Mouse (Mus musculus) heart, postnatal 0 days (tissue): ENCODE data around the gene Zfyve26. TPM values are rescaled to one million over a fixed set of nuclear protein-coding genes. Genes with fewer than 3 reads are reported as not detected.

Experiments
- ATAC-seq: fragments of 200-750 bp; cut with Nextera tagmentation; 2 replicates; pipeline ENCODE4 v1.8.0; 2017; ENCODE audit warnings: low read depth, moderate number of reproducible peaks, moderate library complexity; ENCODE audit not compliant: insufficient read depth
- DNase-seq: peaks from one replicate; pipeline ENCODE4 v3.0.0-alpha.2; 2016; ENCODE audit warnings: low spot score
- H3K27ac ChIP-seq: fragments of 300-500 bp; sonication (generic); 2 replicates; pipeline ENCODE4 v1.5.1; 2014; ENCODE audit warnings: low read depth, mild to moderate bottlenecking
- H3K27me3 ChIP-seq: fragments of 300-500 bp; sonication (generic); 2 replicates; pipeline ENCODE4 v1.6.1; 2014; ENCODE audit warnings: low read length, mixed read lengths; ENCODE audit not compliant: control insufficient read depth, insufficient read depth
- H3K36me3 ChIP-seq: fragments of 300-500 bp; sonication (generic); replicated peaks from 2 replicates; pipeline ENCODE4 v1.6.1; 2014; ENCODE audit warnings: low read length, mixed read lengths; ENCODE audit not compliant: control insufficient read depth, insufficient read depth
- H3K4me1 ChIP-seq: fragments of 300-500 bp; sonication (generic); 2 replicates; pipeline ENCODE4 v1.6.1; 2014; ENCODE audit warnings: antibody characterized with exemption; ENCODE audit not compliant: control insufficient read depth, insufficient read depth
- H3K4me2 ChIP-seq: fragments of 300-500 bp; sonication (generic); 2 replicates; pipeline ENCODE4 v1.6.1; 2014; ENCODE audit warnings: low read depth, mild to moderate bottlenecking, low read length, moderate library complexity
- H3K4me3 ChIP-seq: fragments of 300-500 bp; sonication (generic); 2 replicates; pipeline ENCODE4 v1.5.1; 2014; ENCODE audit warnings: low read depth, low read length
- H3K9ac ChIP-seq: fragments of 300-500 bp; sonication (generic); replicated peaks from 2 replicates; pipeline ENCODE4 v1.6.1; 2014; ENCODE audit warnings: low read depth, low read length, mixed read lengths
- H3K9me3 ChIP-seq: fragments of 300-500 bp; sonication (generic); replicated peaks from 2 replicates; pipeline ENCODE4 v1.6.1; 2016; ENCODE audit warnings: low read length; ENCODE audit not compliant: control insufficient read depth
- CTCF ChIP-seq: IDR thresholded peaks from 2 replicates; pipeline ENCODE4 v1.5.1; 2016; ENCODE audit warnings: antibody characterized with exemption, control low read depth, low read depth
- EP300 ChIP-seq: IDR thresholded peaks from 2 replicates; pipeline ENCODE4 v1.6.1; 2016; ENCODE audit warnings: antibody characterized with exemption, low read depth
- WGBS: fragments of 180-500 bp; shearing (Covaris S2); extraction: QIAGEN DNeasy Blood & Tissue Kit; methylation state at CpG from one replicate; pipeline ENCODE4 v1.1.7; 2014; 5-methylcytosine and 5-hydroxymethylcytosine counted together
- polyA plus RNA-seq: library from polyadenylated mRNA; unstranded; fragments of >200 nt; fragmentation: Nextera tagmentation; extraction: Ambion mirVana; gene quantifications from 2 replicates; pipeline ENCODE4 v1.2.1, GENCODE M21; 2015
- total RNA-seq: library from RNA; depleted of rRNA; stranded (reverse); fragments of >200 nt; gene quantifications from 2 replicates; pipeline ENCODE4 v1.2.3, GENCODE M21; 2014; ENCODE audit warnings: low replicate concordance

Zfyve26 gene
- total and polyA plus RNA-seq, 2 experiments from 2014 or later: 4.5 to 17.0 TPM

GRCm38 (mm10) chr12:79260154-79260553 lies 36.0 kb downstream of the Zfyve26 start:
- no peak overlapping the region for H3K9ac ChIP-seq
- H3K27me3 ChIP-seq: no peaks in the 10 kb centered on the region
- H3K4me2 ChIP-seq: no peak overlapping the region
- H3K9me3 ChIP-seq: no peaks in the 10 kb centered on the region
- 92% methylated on average over 2 of the region's 2 CpGs for WGBS
- no peaks in the 10 kb centered on the region for H3K4me1 ChIP-seq
- no peak overlapping the region for H3K4me3 ChIP-seq
- peaks cover 74% of the 10 kb centered on the region for H3K36me3 ChIP-seq
- ATAC-seq (no peak), DNase-seq (no peak)
- TF ChIP-seq EP300 (no peak), CTCF (no peak)
- H3K27ac ChIP-seq: no peak overlapping the region

GRCm38 (mm10) chr12:79254975-79255374 lies 41.1 kb downstream of the Zfyve26 start:
- ATAC-seq (no peak), DNase-seq (no peak)
- H3K9ac ChIP-seq: no peak overlapping the region
- no peak overlapping the region for H3K4me3 ChIP-seq
- H3K9me3 ChIP-seq: no peaks in the 10 kb centered on the region
- TF ChIP-seq EP300: no peak
- TF ChIP-seq CTCF: no peak
- no peak overlapping the region for H3K27ac ChIP-seq
- H3K4me2 ChIP-seq: no peak overlapping the region
- no peaks in the 10 kb centered on the region for H3K4me1 ChIP-seq
- 93% methylated on average over 10 of the region's 10 CpGs for WGBS
- no peaks in the 10 kb centered on the region for H3K27me3 ChIP-seq
- H3K36me3 ChIP-seq: peaks cover 65% of the 10 kb centered on the region

- Histone ChIP-seq H3K4me1 (no peaks in the 10 kb centered on the region), H3K4me2 (no peak overlapping the region), H3K9me3 (no peaks in the 10 kb centered on the region), H3K27me3 (no peaks in the 10 kb centered on the region), H3K36me3 (peaks cover 78% of the 10 kb centered on the region), H3K27ac (peak overlapping the region; percentile 25; the same call in 1 of the 2 replicates), H3K9ac (no peak overlapping the region), H3K4me3 (no peak overlapping the region)
- TF ChIP-seq EP300: no peak
- ATAC-seq: peak; percentile 81
- peak; percentile 51 for DNase-seq
- 76% methylated on average over 9 of the region's 9 CpGs for WGBS
These were observed 42.6 kb downstream of the Zfyve26 start for GRCm38 (mm10) chr12:79253294-79254053.

- H3K9me3 ChIP-seq: no peaks in the 10 kb centered on the region
- 91% methylated on average over 3 of the region's 3 CpGs for whole genome bisulfite sequencing
- H3K27ac ChIP-seq: no peak overlapping the region
- no peak for ATAC-seq
- peaks cover 89% of the 10 kb centered on the region for H3K36me3 ChIP-seq
- no peak for DNase-seq
- no peak overlapping the region for H3K9ac ChIP-seq
- no peak overlapping the region for H3K4me3 ChIP-seq
- H3K27me3 ChIP-seq: no peaks in the 10 kb centered on the region
- H3K4me1 ChIP-seq: no peaks in the 10 kb centered on the region
- TF ChIP-seq CTCF (no peak), EP300 (no peak)
- no peak overlapping the region for H3K4me2 ChIP-seq
These were observed 48.0 kb downstream of the Zfyve26 start for GRCm38 (mm10) chr12:79248110-79248509.

- Histone ChIP-seq H3K4me3 (no peak overlapping the region), H3K27me3 (no peaks in the 10 kb centered on the region), H3K36me3 (peaks cover 93% of the 10 kb centered on the region), H3K27ac (no peak overlapping the region), H3K4me2 (no peak overlapping the region), H3K4me1 (no peaks in the 10 kb centered on the region), H3K9ac (no peak overlapping the region), H3K9me3 (no peaks in the 10 kb centered on the region)
- WGBS: 51% methylated on average over 6 of the region's 6 CpGs
- no peak for ATAC-seq
- no peak for TF ChIP-seq EP300
- TF ChIP-seq CTCF: no peak
- DNase-seq: no peak
These were observed 53.2 kb downstream of the Zfyve26 start for GRCm38 (mm10) chr12:79242921-79243320.

- Histone ChIP-seq H3K9ac (no peak overlapping the region), H3K4me1 (no peaks in the 10 kb centered on the region), H3K4me2 (no peak overlapping the region), H3K9me3 (no peaks in the 10 kb centered on the region), H3K27me3 (no peaks in the 10 kb centered on the region), H3K27ac (no peak overlapping the region), H3K4me3 (no peak overlapping the region), H3K36me3 (peaks cover 95% of the 10 kb centered on the region)
- DNase-seq (no peak), ATAC-seq (no peak)
- no peak for TF ChIP-seq CTCF
- no peak for TF ChIP-seq EP300
- 82% methylated on average over 2 of the region's 2 CpGs for WGBS
These were observed 54.1 kb downstream of the Zfyve26 start for GRCm38 (mm10) chr12:79241985-79242384.
